Mouse (Mus musculus): Measurements from ENCODE around the gene Olfr1179. TPM values are rescaled to one million over a fixed set of nuclear protein-coding genes. Genes with fewer than 3 reads are reported as not detected.
"Not testable (repeated sequence)": the region's sequence is repeated elsewhere in the genome, so short reads cannot be mapped to it uniquely, and the experiment has no call there.

Olfr1179 gene
- polyA plus RNA-seq (2015; fragmentation: Nextera tagmentation; extraction: Ambion mirVana) = not detected in 2 replicates

- Histone ChIP-seq H3K4me3 (no peak within 1 kb of the TSS), H3K27ac (no peak within 1 kb of the TSS), H3K9ac (no peak within 1 kb of the TSS), H3K4me1 (no peaks in the 10 kb centered on the region), H3K27me3 (no peaks in the 10 kb centered on the region), H3K4me2 (replicated peaks) (no peak within 1 kb of the TSS), H3K36me3 (no peaks in the 10 kb centered on the region), H3K9me3 (no peaks in the 10 kb centered on the region)
- ATAC-seq (ENCODE audit: low FRiP score, low read depth) = no peak
- 77% methylated on average over 3 of the region's 3 CpGs for WGBS
Measured at GRCm38 (mm10) chr2:88406353-88406752, at the start of gene Olfr1179. Gene Olfr1179 (minus strand): TSS chr2:88406453.

GRCm38 (mm10) chr2:88454567-88454966 is 48.3 kb upstream of the Olfr1179 start, which contains the start of gene Olfr1183:
Gene Olfr1183 (plus strand): TSS chr2:88454867.
- H3K4me2 ChIP-seq (replicated peaks); H3K4me1 ChIP-seq; H3K9ac ChIP-seq; H3K4me3 ChIP-seq; H3K9me3 ChIP-seq; H3K36me3 ChIP-seq; H3K27ac ChIP-seq; ATAC-seq (ENCODE audit: low FRiP score, low read depth); H3K27me3 ChIP-seq: not testable (repeated sequence)
- 80% methylated on average over 1 of the region's 1 CpGs for WGBS

GRCm38 (mm10) chr2:88449031-88449430 is 42.8 kb upstream of the Olfr1179 start, which contains the start of gene Gm13757:
Gene Gm13757 (minus strand): TSS chr2:88449131.
- Histone ChIP-seq H3K27me3 (no peaks in the 10 kb centered on the region), H3K4me2 (replicated peaks) (no peak within 1 kb of the TSS), H3K9ac (no peak within 1 kb of the TSS), H3K4me3 (no peak within 1 kb of the TSS), H3K4me1 (no peaks in the 10 kb centered on the region), H3K27ac (no peak within 1 kb of the TSS), H3K36me3 (no peaks in the 10 kb centered on the region), H3K9me3 (no peaks in the 10 kb centered on the region)
- no peak for ATAC-seq (ENCODE audit: low FRiP score, low read depth)
- 86% methylated on average over 1 of the region's 1 CpGs for WGBS

- Histone ChIP-seq H3K4me3 (no peak within 1 kb of the TSS), H3K36me3 (no peaks in the 10 kb centered on the region), H3K4me1 (no peaks in the 10 kb centered on the region), H3K9ac (no peak within 1 kb of the TSS), H3K9me3 (no peaks in the 10 kb centered on the region), H3K4me2 (replicated peaks) (no peak within 1 kb of the TSS), H3K27ac (no peak within 1 kb of the TSS), H3K27me3 (no peaks in the 10 kb centered on the region)
- WGBS = 92% methylated on average over 1 of the region's 1 CpGs
- no peak for ATAC-seq (ENCODE audit: low FRiP score, low read depth)
Measured at GRCm38 (mm10) chr2:88426071-88426470, 19.8 kb upstream of the Olfr1179 start, which contains the start of gene Olfr1181. Gene Olfr1181 (minus strand): TSS chr2:88426171.

GRCm38 (mm10) chr2:88419051-88419450 is 12.8 kb upstream of the Olfr1179 start, which contains the start of gene Olfr1180:
Gene Olfr1180 (minus strand): TSS chr2:88419151.
- WGBS = 78% methylated on average over 2 of the region's 2 CpGs
- Histone ChIP-seq H3K4me2 (replicated peaks) (no peak within 1 kb of the TSS), H3K27ac (no peak within 1 kb of the TSS), H3K9ac (no peak within 1 kb of the TSS), H3K4me1 (no peaks in the 10 kb centered on the region), H3K27me3 (no peaks in the 10 kb centered on the region), H3K36me3 (no peaks in the 10 kb centered on the region), H3K9me3 (no peaks in the 10 kb centered on the region), H3K4me3 (no peak within 1 kb of the TSS)
- no peak for ATAC-seq (ENCODE audit: low FRiP score, low read depth)

- Histone ChIP-seq H3K9ac (no peak within 1 kb of the TSS), H3K27ac (no peak within 1 kb of the TSS), H3K4me1 (no peaks in the 10 kb centered on the region), H3K9me3 (no peaks in the 10 kb centered on the region), H3K4me2 (replicated peaks) (no peak within 1 kb of the TSS), H3K4me3 (no peak within 1 kb of the TSS), H3K27me3 (no peaks in the 10 kb centered on the region), H3K36me3 (no peaks in the 10 kb centered on the region)
- WGBS = 69% methylated on average over 1 of the region's 1 CpGs
- ATAC-seq (ENCODE audit: low FRiP score, low read depth) = no peak
Measured at GRCm38 (mm10) chr2:88386762-88387161, 19.5 kb downstream of the Olfr1179 start, which contains the start of gene Olfr1178. Gene Olfr1178 (plus strand): TSS chr2:88387062.

- Histone ChIP-seq H3K27ac (no peak overlapping the region), H3K4me2 (replicated peaks) (no peak overlapping the region), H3K36me3 (no peaks in the 10 kb centered on the region), H3K9ac (no peak overlapping the region), H3K9me3 (no peaks in the 10 kb centered on the region), H3K4me1 (no peaks in the 10 kb centered on the region), H3K27me3 (no peaks in the 10 kb centered on the region), H3K4me3 (no peak overlapping the region)
- 4% methylated on average over 2 of the region's 2 CpGs for WGBS
- no peak for ATAC-seq (ENCODE audit: low FRiP score, low read depth)
Measured at GRCm38 (mm10) chr2:88356304-88356703, 49.9 kb downstream of the Olfr1179 start.

Other genes with a start within 250 kb of the Olfr1179 start
- gene Olfr1168, start 224.6 kb downstream of the Olfr1179 start, polyA plus RNA-seq (2015; fragmentation: Nextera tagmentation; extraction: Ambion mirVana) = not detected in 2 replicates
- gene Olfr1170, start 178.1 kb downstream of the Olfr1179 start, polyA plus RNA-seq (2015; fragmentation: Nextera tagmentation; extraction: Ambion mirVana) = not detected in 2 replicates
- not detected in 2 replicates for gene Olfr1173, start 126.6 kb downstream of the Olfr1179 start, polyA plus RNA-seq (2015; fragmentation: Nextera tagmentation; extraction: Ambion mirVana)
- not detected in 2 replicates for gene Olfr1174-ps, start 91.3 kb downstream of the Olfr1179 start, polyA plus RNA-seq (2015; fragmentation: Nextera tagmentation; extraction: Ambion mirVana)
- gene Olfr1175-ps, start 79.2 kb downstream of the Olfr1179 start, polyA plus RNA-seq (2015; fragmentation: Nextera tagmentation; extraction: Ambion mirVana) = not detected in 2 replicates
- gene Olfr1176, start 69.7 kb downstream of the Olfr1179 start, polyA plus RNA-seq (2015; fragmentation: Nextera tagmentation; extraction: Ambion mirVana) = not detected in 2 replicates
- gene Olfr1177-ps, start 60.0 kb downstream of the Olfr1179 start, polyA plus RNA-seq (2015; fragmentation: Nextera tagmentation; extraction: Ambion mirVana) = not detected in 2 replicates
- gene Olfr1178, start 19.4 kb downstream of the Olfr1179 start, polyA plus RNA-seq (2015; fragmentation: Nextera tagmentation; extraction: Ambion mirVana) = not detected in 2 replicates
- not detected in 2 replicates for gene Olfr1180, start 12.7 kb upstream of the Olfr1179 start, polyA plus RNA-seq (2015; fragmentation: Nextera tagmentation; extraction: Ambion mirVana)
- not detected in 2 replicates for gene Olfr1181, start 19.7 kb upstream of the Olfr1179 start, polyA plus RNA-seq (2015; fragmentation: Nextera tagmentation; extraction: Ambion mirVana)
- not detected in 2 replicates for gene Gm13757, start 42.7 kb upstream of the Olfr1179 start, polyA plus RNA-seq (2015; fragmentation: Nextera tagmentation; extraction: Ambion mirVana)
- not detected in 2 replicates for gene Olfr1183, start 48.4 kb upstream of the Olfr1179 start, polyA plus RNA-seq (2015; fragmentation: Nextera tagmentation; extraction: Ambion mirVana)
- not detected in 2 replicates for gene Olfr1184, start 77.1 kb upstream of the Olfr1179 start, polyA plus RNA-seq (2015; fragmentation: Nextera tagmentation; extraction: Ambion mirVana)
- gene Olfr1185-ps1, start 86.9 kb upstream of the Olfr1179 start, polyA plus RNA-seq (2015; fragmentation: Nextera tagmentation; extraction: Ambion mirVana) = not detected in 2 replicates
- not detected in 2 replicates for gene Olfr1186, start 112.1 kb upstream of the Olfr1179 start, polyA plus RNA-seq (2015; fragmentation: Nextera tagmentation; extraction: Ambion mirVana)
- gene Olfr1188, start 150.5 kb upstream of the Olfr1179 start, polyA plus RNA-seq (2015; fragmentation: Nextera tagmentation; extraction: Ambion mirVana) = not detected in 2 replicates
- not detected in 2 replicates for gene Olfr1189, start 180.0 kb upstream of the Olfr1179 start, polyA plus RNA-seq (2015; fragmentation: Nextera tagmentation; extraction: Ambion mirVana)
- not detected in 2 replicates for gene Olfr1191-ps1, start 234.1 kb upstream of the Olfr1179 start, polyA plus RNA-seq (2015; fragmentation: Nextera tagmentation; extraction: Ambion mirVana)
- gene Olfr1192-ps1, start 242.1 kb upstream of the Olfr1179 start, polyA plus RNA-seq (2015; fragmentation: Nextera tagmentation; extraction: Ambion mirVana) = not detected in 2 replicates

Data from limb, embryonic 13.5 days (tissue).